Mouse (Mus musculus) embryonic facial prominence, embryonic 14.5 days (tissue): ENCODE measurements around the gene Gsg1l. TPM values are rescaled to one million over a fixed set of nuclear protein-coding genes. Genes with fewer than 3 reads are reported as not detected.

Experiments used
- ATAC-seq: fragments of 200-750 bp; cut with Nextera tagmentation; 2 replicates; pipeline ENCODE4 v1.8.0; 2017; ENCODE audit warnings: low read depth, moderate number of reproducible peaks, moderate TSS enrichment
- DNase-seq: peaks from one replicate; pipeline ENCODE4 v3.0.0-alpha.2; 2015; ENCODE audit warnings: low spot score
- H3K27ac ChIP-seq: fragments of 300-500 bp; sonication (generic); replicated peaks from 2 replicates; pipeline ENCODE4 v1.5.1; 2014; ENCODE audit warnings: low read depth, mild to moderate bottlenecking, low read length, moderate library complexity
- H3K27me3 ChIP-seq: fragments of 300-500 bp; sonication (generic); replicated peaks from 2 replicates; pipeline ENCODE4 v1.6.1; 2014; ENCODE audit warnings: low read length; ENCODE audit not compliant: control insufficient read depth, insufficient read depth
- H3K36me3 ChIP-seq: fragments of 300-500 bp; sonication (generic); 2 replicates; pipeline ENCODE4 v1.6.1; 2014; ENCODE audit warnings: low read length, mixed read lengths; ENCODE audit not compliant: control insufficient read depth, insufficient read depth
- H3K4me1 ChIP-seq: fragments of 300-500 bp; sonication (generic); 2 replicates; pipeline ENCODE4 v1.6.1; 2014; ENCODE audit warnings: antibody characterized with exemption, low read length; ENCODE audit not compliant: control insufficient read depth, insufficient read depth
- H3K4me2 ChIP-seq: fragments of 300-500 bp; sonication (generic); 2 replicates; pipeline ENCODE4 v1.6.1; 2014; ENCODE audit warnings: low read depth, mild to moderate bottlenecking, low read length, moderate library complexity, mixed read lengths
- H3K4me3 ChIP-seq: fragments of 300-500 bp; sonication (generic); 2 replicates; pipeline ENCODE4 v1.5.1; 2014; ENCODE audit warnings: low read depth, mild to moderate bottlenecking, low read length
- H3K9ac ChIP-seq: fragments of 300-500 bp; sonication (generic); 2 replicates; pipeline ENCODE4 v1.6.1; 2014; ENCODE audit warnings: low read depth, mild to moderate bottlenecking, low read length, moderate library complexity, mixed read lengths
- H3K9me3 ChIP-seq: fragments of 300-500 bp; sonication (generic); 2 replicates; pipeline ENCODE4 v1.6.1; 2016; ENCODE audit warnings: low read length; ENCODE audit not compliant: control insufficient read depth
- WGBS: fragments of 180-500 bp; shearing (Covaris S2); extraction: QIAGEN DNeasy Blood & Tissue Kit; methylation state at CpG from one replicate; pipeline ENCODE4 v1.1.7; 2014; 5-methylcytosine and 5-hydroxymethylcytosine counted together
- polyA plus RNA-seq: library from polyadenylated mRNA; unstranded; fragments of >200 nt; fragmentation: Nextera tagmentation; extraction: Ambion mirVana; gene quantifications from 2 replicates; pipeline ENCODE4 v1.2.1, GENCODE M21; 2014

Gene Gsg1l
- polyA plus RNA-seq, 1 experiment from 2014 or later: 2.0 TPM

- H3K27ac ChIP-seq: no peak overlapping the region
- H3K4me3 ChIP-seq: no peak overlapping the region
- ATAC-seq (no peak), DNase-seq (no peak)
- no peaks in the 10 kb centered on the region for H3K27me3 ChIP-seq
- H3K36me3 ChIP-seq: no peaks in the 10 kb centered on the region
- 64% methylated on average over 6 of the region's 6 CpGs for WGBS
- H3K4me1 ChIP-seq: peaks cover 16% of the 10 kb centered on the region
- no peak overlapping the region for H3K9ac ChIP-seq
- no peaks in the 10 kb centered on the region for H3K9me3 ChIP-seq
- no peak overlapping the region for H3K4me2 ChIP-seq
Observed at GRCm38 (mm10) chr7:125975414-125975813, 106.8 kb downstream of the Gsg1l start.

GRCm38 (mm10) chr7:125973874-125974273 lies 108.3 kb downstream of the Gsg1l start:
- no peaks in the 10 kb centered on the region for H3K27me3 ChIP-seq
- no peak overlapping the region for H3K9ac ChIP-seq
- no peaks in the 10 kb centered on the region for H3K9me3 ChIP-seq
- 32% methylated on average over 4 of the region's 4 CpGs for WGBS
- DNase-seq (no peak), ATAC-seq (no peak)
- H3K4me3 ChIP-seq: no peak overlapping the region
- peaks cover 16% of the 10 kb centered on the region for H3K4me1 ChIP-seq
- no peak overlapping the region for H3K27ac ChIP-seq
- no peak overlapping the region for H3K4me2 ChIP-seq
- H3K36me3 ChIP-seq: no peaks in the 10 kb centered on the region

- Histone ChIP-seq H3K9me3 (no peaks in the 10 kb centered on the region), H3K27ac (peak overlapping the region; percentile 46), H3K4me1 (peaks cover 16% of the 10 kb centered on the region), H3K4me3 (no peak overlapping the region), H3K36me3 (no peaks in the 10 kb centered on the region), H3K9ac (no peak overlapping the region), H3K4me2 (no peak overlapping the region), H3K27me3 (no peaks in the 10 kb centered on the region)
- ATAC-seq (peak; percentile 20; the same call in 1 of the 2 replicates), DNase-seq (no peak)
- WGBS: 42% methylated on average over 6 of the region's 6 CpGs
Observed at GRCm38 (mm10) chr7:125972776-125973175, 109.4 kb downstream of the Gsg1l start.

- Histone ChIP-seq H3K9ac (no peak overlapping the region), H3K4me2 (no peak overlapping the region), H3K27me3 (no peaks in the 10 kb centered on the region), H3K4me1 (peaks cover 16% of the 10 kb centered on the region), H3K9me3 (no peaks in the 10 kb centered on the region), H3K36me3 (no peaks in the 10 kb centered on the region), H3K4me3 (no peak overlapping the region), H3K27ac (peak overlapping the region; percentile 21; the same call in 1 of the 2 replicates)
- WGBS: 22% methylated on average over 7 of the region's 7 CpGs
- peak; percentile 42; the same call in 1 of the 2 replicates for ATAC-seq
- peak; percentile 85 for DNase-seq
Observed at GRCm38 (mm10) chr7:125972174-125972672, 110.0 kb downstream of the Gsg1l start.

- H3K9me3 ChIP-seq: no peaks in the 10 kb centered on the region
- no peak for ATAC-seq
- peaks cover 16% of the 10 kb centered on the region for H3K4me1 ChIP-seq
- no peak overlapping the region for H3K4me3 ChIP-seq
- DNase-seq: no peak
- no peak overlapping the region for H3K4me2 ChIP-seq
- H3K36me3 ChIP-seq: no peaks in the 10 kb centered on the region
- WGBS: 78% methylated on average over 2 of the region's 3 CpGs
- no peak overlapping the region for H3K27ac ChIP-seq
- H3K27me3 ChIP-seq: no peaks in the 10 kb centered on the region
- no peak overlapping the region for H3K9ac ChIP-seq
Observed at GRCm38 (mm10) chr7:125969076-125969475, 113.1 kb downstream of the Gsg1l start.

- ATAC-seq (no peak), DNase-seq (peak; percentile 25)
- Histone ChIP-seq H3K27me3 (no peaks in the 10 kb centered on the region), H3K36me3 (no peaks in the 10 kb centered on the region), H3K4me3 (no peak overlapping the region), H3K9ac (no peak overlapping the region), H3K9me3 (no peaks in the 10 kb centered on the region), H3K4me2 (no peak overlapping the region), H3K27ac (no peak overlapping the region; the same call in 1 of the 2 replicates), H3K4me1 (peaks cover 3% of the 10 kb centered on the region)
- 58% methylated on average over 16 of the region's 16 CpGs for WGBS
Observed at GRCm38 (mm10) chr7:125966402-125967261, 115.6 kb downstream of the Gsg1l start.

GRCm38 (mm10) chr7:125964087-125964607 lies 118.1 kb downstream of the Gsg1l start:
- DNase-seq: no peak
- Histone ChIP-seq H3K4me2 (no peak overlapping the region), H3K4me1 (no peaks in the 10 kb centered on the region), H3K36me3 (no peaks in the 10 kb centered on the region), H3K27ac (no peak overlapping the region), H3K9me3 (no peaks in the 10 kb centered on the region), H3K27me3 (no peaks in the 10 kb centered on the region), H3K9ac (no peak overlapping the region), H3K4me3 (no peak overlapping the region)
- 51% methylated on average over 8 of the region's 8 CpGs for WGBS
- no peak for ATAC-seq

GRCm38 (mm10) chr7:125959294-125960048 lies 122.7 kb downstream of the Gsg1l start:
- no peak for ATAC-seq
- Histone ChIP-seq H3K4me1 (peaks cover 7% of the 10 kb centered on the region; the same call in 1 of the 2 replicates), H3K27ac (no peak overlapping the region), H3K4me2 (no peak overlapping the region), H3K27me3 (no peaks in the 10 kb centered on the region), H3K4me3 (no peak overlapping the region), H3K9me3 (no peaks in the 10 kb centered on the region), H3K9ac (no peak overlapping the region), H3K36me3 (no peaks in the 10 kb centered on the region)
- no peak for DNase-seq
- WGBS: 62% methylated on average over 16 of the region's 18 CpGs
